Mouse (Mus musculus) bone marrow, adult 2 months (tissue): Measurements from ENCODE around the gene Dlg2.

Source experiments
- CTCF ChIP-seq: fragments of 200-500 bp; IDR thresholded peaks from 2 replicates; pipeline ENCODE4 v1.5.1; 2011; ENCODE audit warnings: low read length, control low read depth; ENCODE audit not compliant: control insufficient read depth, insufficient read depth
- POLR2A ChIP-seq: fragments of 200-500 bp; IDR thresholded peaks from 2 replicates; pipeline ENCODE4 v1.6.1; 2011; ENCODE audit warnings: low read depth, mild to moderate bottlenecking, control low read depth, low read length, borderline replicate concordance; ENCODE audit not compliant: control insufficient read depth

DNA sequence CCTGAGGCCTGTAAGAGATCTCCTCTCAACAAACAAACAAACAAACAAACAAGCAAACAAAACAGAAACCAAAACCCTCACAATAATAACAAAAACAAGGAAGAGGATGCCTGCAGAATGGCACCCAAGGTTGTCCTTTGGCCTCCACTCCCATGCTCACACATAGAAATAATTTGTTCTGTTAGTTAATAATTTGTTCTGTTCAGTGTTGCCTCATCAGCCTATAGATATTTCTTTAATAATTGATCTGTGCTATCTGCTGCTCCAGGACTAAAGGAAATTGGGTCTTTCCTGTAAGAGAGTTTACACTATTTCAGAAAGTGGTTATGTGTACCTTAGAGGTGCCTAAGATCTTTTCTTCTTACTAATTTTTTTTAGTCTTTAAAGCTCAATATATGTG lies 1741.7 kb downstream of the Dlg2 start:
- TF ChIP-seq CTCF = no peak
- TF ChIP-seq POLR2A = no peak
